Mouse (Mus musculus) midbrain, embryonic 15.5 days (tissue): ENCODE measurements around the gene Slc33a1. TPM values are rescaled to one million over a fixed set of nuclear protein-coding genes. Genes with fewer than 3 reads are reported as not detected.

Experiments
- ATAC-seq: fragments of 200-750 bp; cut with Nextera tagmentation; replicated peaks from 2 replicates; pipeline ENCODE4 v1.8.0; 2017; ENCODE audit warnings: moderate TSS enrichment
- H3K27ac ChIP-seq: fragments of 300-500 bp; sonication (generic); 2 replicates; pipeline ENCODE4 v1.5.1; 2015; ENCODE audit warnings: mild to moderate bottlenecking, inconsistent platforms
- H3K27me3 ChIP-seq: fragments of 300-500 bp; sonication (generic); replicated peaks from 2 replicates; pipeline ENCODE4 v1.6.1; 2015; ENCODE audit warnings: inconsistent platforms
- H3K36me3 ChIP-seq: fragments of 300-500 bp; sonication (generic); replicated peaks from 2 replicates; pipeline ENCODE4 v1.6.1; 2015; ENCODE audit warnings: inconsistent platforms
- H3K4me1 ChIP-seq: fragments of 300-500 bp; sonication (generic); 2 replicates; pipeline ENCODE4 v1.6.1; 2015; ENCODE audit warnings: inconsistent platforms
- H3K4me2 ChIP-seq: fragments of 300-500 bp; sonication (generic); 2 replicates; pipeline ENCODE4 v1.6.1; 2015; ENCODE audit warnings: inconsistent platforms, mild to moderate bottlenecking, moderate library complexity
- H3K4me3 ChIP-seq: fragments of 300-500 bp; sonication (generic); 2 replicates; pipeline ENCODE4 v1.5.1; 2015; ENCODE audit warnings: mild to moderate bottlenecking, inconsistent platforms
- H3K9ac ChIP-seq: fragments of 300-500 bp; sonication (generic); 2 replicates; pipeline ENCODE4 v1.6.1; 2015; ENCODE audit warnings: mild to moderate bottlenecking, inconsistent platforms
- H3K9me3 ChIP-seq: fragments of 300-500 bp; sonication (generic); 2 replicates; pipeline ENCODE4 v1.6.1; 2016; ENCODE audit warnings: inconsistent platforms
- WGBS: fragments of 180-500 bp; shearing (Covaris S2); methylation state at CpG from one replicate; pipeline ENCODE4 v1.1.7; 2015; ENCODE audit warnings: mixed read lengths; 5-methylcytosine and 5-hydroxymethylcytosine counted together
- polyA plus RNA-seq: library from polyadenylated mRNA; unstranded; fragments of >200 nt; fragmentation: Nextera tagmentation; extraction: Ambion mirVana; gene quantifications from 2 replicates; pipeline ENCODE4 v1.2.1, GENCODE M21; 2015

The Slc33a1 gene
- polyA plus RNA-seq = 18.6 and 19.6 TPM in 2 replicates

DNA sequence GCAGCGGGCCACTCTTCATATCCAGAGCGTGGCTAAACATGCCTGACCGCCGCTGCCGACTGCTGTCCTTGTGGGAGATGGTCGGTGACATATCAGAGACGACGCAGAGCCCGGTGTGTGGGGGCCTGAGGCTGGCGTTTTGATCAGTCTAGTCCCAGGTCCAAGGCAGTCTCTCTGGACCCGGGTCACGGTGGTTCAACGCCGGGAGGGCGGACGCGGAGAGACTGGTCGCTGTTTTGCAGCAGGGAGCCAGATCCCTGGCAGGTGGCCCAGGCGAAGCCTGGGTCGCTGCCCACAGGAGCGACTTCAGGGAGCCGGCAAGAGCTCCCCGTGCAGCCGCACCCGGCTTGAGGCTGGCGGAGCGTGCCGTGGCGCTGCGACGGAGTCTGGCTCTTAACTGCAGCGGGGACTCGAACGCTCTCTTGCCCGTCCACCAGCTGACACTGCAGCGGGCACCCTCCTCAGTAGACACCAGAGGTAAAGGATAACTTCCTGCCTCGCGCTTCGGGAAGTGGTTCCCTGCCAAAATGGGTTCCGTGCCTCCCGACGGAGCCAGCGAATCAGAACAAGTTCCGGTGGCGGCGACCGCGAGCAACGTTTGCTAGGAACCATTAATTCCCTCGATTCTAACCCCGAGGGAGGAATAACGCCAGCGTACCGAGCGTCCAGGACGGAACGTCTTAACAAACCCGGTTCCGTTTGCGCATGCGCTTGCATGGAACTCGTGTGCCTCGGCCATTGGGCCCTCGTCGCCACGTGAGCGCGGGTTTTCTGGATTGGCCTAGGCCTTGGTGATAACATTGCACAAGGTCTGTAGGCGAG, at the start of gene Slc33a1:
Gene Slc33a1, minus strand, starts transcription at position 669 of the 822 bp plus-strand sequence.
- ATAC-seq = peak; percentile 99

GRCm38 (mm10) chr3:63988722-63989440, 24.3 kb upstream of the Slc33a1 start:
- Histone ChIP-seq H3K9me3 (no peaks in the 10 kb centered on the region), H3K4me3 (no peak overlapping the region), H3K4me1 (no peaks in the 10 kb centered on the region), H3K36me3 (peaks cover 36% of the 10 kb centered on the region), H3K27me3 (no peaks in the 10 kb centered on the region), H3K4me2 (no peak overlapping the region), H3K9ac (no peak overlapping the region), H3K27ac (no peak overlapping the region)
- no peak for ATAC-seq
- 97% methylated on average over 3 of the region's 3 CpGs for WGBS

More for the DNA sequence above, at the start of gene Slc33a1:
- Histone ChIP-seq H3K27ac (peak within 1 kb of the TSS; percentile 86), H3K27me3 (peaks cover 4% of the 10 kb centered on the region; the same call in 1 of the 2 replicates), H3K4me3 (peak within 1 kb of the TSS; percentile 84), H3K9ac (peak within 1 kb of the TSS; percentile 79), H3K9me3 (no peaks in the 10 kb centered on the region), H3K4me1 (peaks cover 32% of the 10 kb centered on the region), H3K36me3 (no peaks in the 10 kb centered on the region), H3K4me2 (peak within 1 kb of the TSS; percentile 68)
- under 1% methylated on average over 69 of the region's 69 CpGs for WGBS

- no peak for ATAC-seq
- Histone ChIP-seq H3K27me3 (no peaks in the 10 kb centered on the region), H3K9ac (no peak overlapping the region), H3K9me3 (no peaks in the 10 kb centered on the region), H3K4me3 (no peak overlapping the region), H3K36me3 (peaks cover 22% of the 10 kb centered on the region; the same call in 1 of the 2 replicates), H3K27ac (no peak overlapping the region), H3K4me1 (no peaks in the 10 kb centered on the region), H3K4me2 (no peak overlapping the region)
- WGBS = 85% methylated on average over 1 of the region's 1 CpGs
Measured at GRCm38 (mm10) chr3:63986656-63987055, 22.1 kb upstream of the Slc33a1 start.

- Histone ChIP-seq H3K36me3 (no peaks in the 10 kb centered on the region; the same call in 1 of the 2 replicates), H3K4me1 (peaks cover 26% of the 10 kb centered on the region), H3K27me3 (no peaks in the 10 kb centered on the region), H3K4me3 (no peak overlapping the region), H3K9me3 (no peaks in the 10 kb centered on the region), H3K27ac (no peak overlapping the region), H3K9ac (no peak overlapping the region), H3K4me2 (peak overlapping the region; percentile 72; the same call in 1 of the 2 replicates)
- no peak for ATAC-seq
- WGBS = 77% methylated on average over 4 of the region's 4 CpGs
Measured at GRCm38 (mm10) chr3:63977895-63978294, 13.3 kb upstream of the Slc33a1 start.

- Histone ChIP-seq H3K9ac (peak within 1 kb of the TSS; percentile 89), H3K27ac (peak within 1 kb of the TSS; percentile 85), H3K4me3 (peak within 1 kb of the TSS; percentile 81), H3K36me3 (no peaks in the 10 kb centered on the region), H3K4me2 (peak within 1 kb of the TSS; percentile 72), H3K4me1 (peaks cover 26% of the 10 kb centered on the region), H3K9me3 (no peaks in the 10 kb centered on the region), H3K27me3 (no peaks in the 10 kb centered on the region)
- WGBS = under 1% methylated on average over 67 of the region's 67 CpGs
- ATAC-seq = peak; percentile 100
Measured at GRCm38 (mm10) chr3:63975955-63976908, 11.7 kb upstream of the Slc33a1 start, which contains the start of gene Gmps. Gene Gmps (plus strand): TSS chr3:63976106.

DNA sequence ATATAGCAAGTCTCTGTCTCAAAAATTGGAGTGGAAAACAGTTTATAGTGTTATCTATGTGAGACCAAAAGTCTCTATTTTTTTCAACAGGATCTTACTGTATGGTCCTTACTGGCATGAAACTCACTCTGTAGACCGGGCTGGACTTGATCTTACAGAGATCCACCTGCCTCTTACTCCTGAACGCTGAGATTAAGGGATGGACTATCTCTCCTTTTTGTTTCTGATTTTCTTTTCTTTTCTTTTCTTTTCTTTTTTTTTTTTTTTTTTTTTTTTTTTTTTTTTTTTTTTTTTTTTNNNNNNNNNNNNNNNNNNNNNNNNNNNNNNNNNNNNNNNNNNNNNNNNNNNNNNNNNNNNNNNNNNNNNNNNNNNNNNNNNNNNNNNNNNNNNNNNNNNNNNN, 1.4 kb upstream of the Slc33a1 start:
- H3K27me3 ChIP-seq = peaks cover 4% of the 10 kb centered on the region; the same call in 1 of the 2 replicates

GRCm38 (mm10) chr3:63964922-63965249, 318 bp upstream of the Slc33a1 start:
- no peak overlapping the region for H3K9ac ChIP-seq
- H3K27me3 ChIP-seq = peaks cover 4% of the 10 kb centered on the region; the same call in 1 of the 2 replicates
- peak overlapping the region; percentile 86 for H3K27ac ChIP-seq
- H3K36me3 ChIP-seq = no peaks in the 10 kb centered on the region
- no peak; the same call in 1 of the 2 replicates for ATAC-seq
- peak overlapping the region; percentile 68 for H3K4me2 ChIP-seq
- WGBS = 77% methylated on average over 6 of the region's 6 CpGs
- H3K4me3 ChIP-seq = peak overlapping the region; percentile 84
- no peaks in the 10 kb centered on the region for H3K9me3 ChIP-seq
- H3K4me1 ChIP-seq = peaks cover 29% of the 10 kb centered on the region

More for the DNA sequence above, 1.4 kb upstream of the Slc33a1 start:
- 75% methylated on average over 2 of the region's 2 CpGs for WGBS
- H3K27ac ChIP-seq = no peak overlapping the region
- H3K36me3 ChIP-seq = no peaks in the 10 kb centered on the region
- peaks cover 27% of the 10 kb centered on the region for H3K4me1 ChIP-seq
- no peak overlapping the region for H3K4me3 ChIP-seq
- H3K4me2 ChIP-seq = no peak overlapping the region
- no peak for ATAC-seq
- H3K9me3 ChIP-seq = no peaks in the 10 kb centered on the region
- no peak overlapping the region for H3K9ac ChIP-seq

GRCm38 (mm10) chr3:63963421-63964099, 1.0 kb downstream of the Slc33a1 start:
- 8% methylated on average over 25 of the region's 25 CpGs for WGBS
- Histone ChIP-seq H3K27me3 (peaks cover 4% of the 10 kb centered on the region; the same call in 1 of the 2 replicates), H3K4me1 (peaks cover 33% of the 10 kb centered on the region), H3K4me2 (peak overlapping the region; percentile 68), H3K36me3 (no peaks in the 10 kb centered on the region), H3K9me3 (no peaks in the 10 kb centered on the region), H3K4me3 (peak overlapping the region; percentile 84), H3K9ac (peak overlapping the region; percentile 79), H3K27ac (peak overlapping the region; percentile 86)
- no peak for ATAC-seq

DNA sequence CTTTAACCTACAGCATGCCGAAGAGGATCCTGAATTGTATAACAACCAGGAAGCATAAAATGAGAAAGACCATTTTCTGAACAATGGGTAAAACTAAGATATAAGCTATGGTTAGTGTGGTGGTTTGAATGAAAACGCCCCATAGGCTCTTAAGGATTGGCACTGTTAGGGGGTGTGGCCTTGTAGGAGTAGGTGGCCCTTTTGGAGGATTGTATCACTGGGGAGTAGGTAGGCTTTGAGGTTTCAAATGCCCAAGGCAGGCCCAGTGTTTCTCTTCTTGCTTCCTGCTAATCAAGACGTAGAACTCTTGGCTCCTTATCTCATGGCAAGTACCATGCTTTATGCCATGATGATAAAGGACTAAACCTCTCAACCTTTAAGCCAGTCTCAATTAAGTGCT, 14.7 kb downstream of the Slc33a1 start:
- Histone ChIP-seq H3K36me3 (0 out of 2 replicates have a peak, but pooled peaks cover 6% of the 10 kb centered on the region), H3K4me3 (no peak overlapping the region), H3K4me2 (no peak overlapping the region), H3K4me1 (no peaks in the 10 kb centered on the region), H3K9ac (no peak overlapping the region), H3K9me3 (no peaks in the 10 kb centered on the region), H3K27ac (no peak overlapping the region), H3K27me3 (no peaks in the 10 kb centered on the region)
- no peak for ATAC-seq
- WGBS = 81% methylated on average over 3 of the region's 3 CpGs

DNA sequence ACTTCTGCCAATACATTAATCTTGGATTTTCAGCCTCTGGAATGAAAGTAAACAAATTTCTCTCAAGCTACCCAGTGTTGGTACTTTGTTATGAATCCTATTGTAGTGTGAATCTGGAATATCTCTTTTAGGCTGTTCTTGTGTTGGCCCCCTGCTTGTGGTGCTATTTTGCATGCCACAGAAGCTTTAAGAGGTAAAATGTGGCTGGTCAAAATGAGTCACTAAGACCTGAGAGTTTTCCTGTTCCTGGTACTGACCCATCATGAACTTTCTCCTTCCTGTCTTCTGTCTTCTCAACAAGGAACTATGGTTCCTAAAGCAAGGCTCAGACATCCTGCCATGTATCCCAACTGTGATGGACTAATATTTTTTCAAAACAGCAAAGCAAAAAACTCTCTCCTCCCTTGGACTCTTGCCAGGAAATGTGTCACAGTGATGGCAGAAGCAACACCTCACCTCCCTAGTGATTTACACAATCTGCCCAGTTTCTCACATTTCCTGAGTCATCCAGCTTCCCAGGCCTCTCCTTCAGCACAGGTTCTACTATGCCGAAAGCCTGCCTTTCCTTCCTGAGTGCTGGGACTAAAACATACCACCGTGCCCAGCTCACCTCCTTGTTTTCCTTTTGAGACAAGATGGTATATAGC, 23.2 kb downstream of the Slc33a1 start:
- Histone ChIP-seq H3K36me3 (peaks cover 7% of the 10 kb centered on the region; the same call in 1 of the 2 replicates), H3K27ac (no peak overlapping the region), H3K4me1 (no peaks in the 10 kb centered on the region), H3K4me3 (no peak overlapping the region), H3K9ac (no peak overlapping the region), H3K4me2 (no peak overlapping the region), H3K27me3 (no peaks in the 10 kb centered on the region), H3K9me3 (no peaks in the 10 kb centered on the region)
- no peak for ATAC-seq
- WGBS = 90% methylated on average over 2 of the region's 2 CpGs

DNA sequence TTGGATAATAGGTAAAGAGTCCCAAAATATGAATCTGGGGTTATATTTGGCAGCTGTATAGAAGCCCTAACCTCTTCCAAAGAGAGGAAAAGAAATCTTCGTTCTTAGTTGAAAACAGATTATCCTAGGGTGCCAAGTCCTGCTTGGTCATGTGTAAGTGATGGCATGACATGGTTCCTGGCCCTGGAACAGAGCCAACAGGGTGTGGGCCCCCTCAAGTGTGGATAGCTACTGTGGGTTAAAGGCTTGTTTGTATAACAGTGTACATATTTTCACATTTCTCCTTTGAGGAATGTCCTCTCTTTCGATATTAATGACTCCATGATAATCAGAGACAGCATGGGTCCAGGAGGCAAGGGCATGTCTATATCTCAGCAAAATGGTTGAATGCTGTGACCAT, 25.6 kb downstream of the Slc33a1 start:
- Histone ChIP-seq H3K4me2 (no peak overlapping the region), H3K36me3 (peaks cover under 1% of the 10 kb centered on the region; the same call in 1 of the 2 replicates), H3K27ac (no peak overlapping the region), H3K4me3 (no peak overlapping the region), H3K9me3 (no peaks in the 10 kb centered on the region), H3K27me3 (no peaks in the 10 kb centered on the region), H3K4me1 (no peaks in the 10 kb centered on the region), H3K9ac (no peak overlapping the region)
- ATAC-seq = no peak
- 92% methylated on average over 2 of the region's 2 CpGs for WGBS
